Mouse (Mus musculus): ENCODE results near the gene Cacul1. TPM values are rescaled to one million over a fixed set of nuclear protein-coding genes. Genes with fewer than 3 reads are reported as not detected.

Cacul1 gene
- 19.6 and 22.5 TPM in 2 replicates for polyA plus RNA-seq (2014; fragmentation: Nextera tagmentation; extraction: Ambion mirVana)

DNA sequence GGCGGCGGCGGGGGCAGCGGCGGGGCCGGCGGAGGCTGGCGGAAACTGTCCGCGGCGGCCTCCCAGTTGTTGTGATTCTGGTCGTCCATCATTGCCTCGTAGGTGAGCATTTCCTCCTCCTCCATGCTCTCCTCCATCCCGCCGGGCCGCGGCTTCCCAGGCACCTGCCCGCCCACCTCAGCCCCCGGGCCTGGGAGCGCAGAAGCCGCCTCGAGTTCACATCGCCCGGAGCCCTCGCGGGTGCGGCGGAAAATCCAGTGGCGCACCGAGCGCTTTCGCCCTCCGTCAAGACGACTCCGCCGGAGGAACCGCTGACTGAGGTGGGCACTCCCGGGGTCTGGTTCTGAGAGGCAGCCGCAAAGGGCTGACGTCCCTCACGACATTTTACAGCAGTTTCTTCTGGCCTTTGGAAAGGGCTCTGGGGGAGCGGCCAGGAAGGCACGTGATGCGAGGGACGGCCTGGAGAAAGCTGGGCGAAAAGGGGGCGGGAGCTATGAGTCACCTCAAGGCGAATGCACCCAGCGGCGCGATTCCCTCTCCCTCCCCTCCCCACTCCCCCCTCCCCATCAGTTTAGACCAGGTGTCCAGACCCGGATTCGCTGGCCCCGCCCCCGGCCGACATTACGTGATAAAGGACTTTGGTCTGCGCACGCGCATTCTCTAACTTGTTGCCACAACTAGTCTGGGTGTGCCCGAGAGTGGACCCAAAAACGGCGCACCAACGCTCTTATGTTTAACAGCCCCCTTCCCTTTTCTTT, at the start of gene Cacul1:
TSS of gene Cacul1 (minus strand) at position 444 of the 758 bp plus-strand sequence.
- WGBS: under 1% methylated on average over 61 of the region's 64 CpGs
- Histone ChIP-seq H3K27me3 (ENCODE audit: control insufficient read depth, insufficient read depth, low read length) (no peaks in the 10 kb centered on the region), H3K9me3 (ENCODE audit: control insufficient read depth, low read length) (no peaks in the 10 kb centered on the region), H3K4me1 (ENCODE audit: control insufficient read depth in 2 of 2, insufficient read depth in 2 of 2, low read length in 2 of 2) (peaks cover 2 to 14% of the 10 kb centered on the region in 2 experiments), H3K4me3 (ENCODE audit: control insufficient read depth in 1 of 2, insufficient read depth in 1 of 2, low read depth in 1 of 2, low read length in 2 of 2) (peak within 1 kb of the TSS; percentile 90 to 98), H3K36me3 (ENCODE audit: control insufficient read depth, insufficient read depth, low read length) (no peaks in the 10 kb centered on the region), H3K27ac (replicated peaks in 1 of 2; ENCODE audit: control insufficient read depth in 1 of 2, insufficient read depth in 1 of 2, low read depth in 2 of 2, low read length in 2 of 2) (peak within 1 kb of the TSS; percentile 89 to 90), H3K9ac (ENCODE audit: low read length) (peak within 1 kb of the TSS; percentile 96), H3K4me2 (ENCODE audit: low read length) (peak within 1 kb of the TSS; percentile 76)
- peak; percentile 98 for ATAC-seq (ENCODE audit: insufficient number of reproducible peaks, insufficient read depth, low FRiP score, low read depth)

DNA sequence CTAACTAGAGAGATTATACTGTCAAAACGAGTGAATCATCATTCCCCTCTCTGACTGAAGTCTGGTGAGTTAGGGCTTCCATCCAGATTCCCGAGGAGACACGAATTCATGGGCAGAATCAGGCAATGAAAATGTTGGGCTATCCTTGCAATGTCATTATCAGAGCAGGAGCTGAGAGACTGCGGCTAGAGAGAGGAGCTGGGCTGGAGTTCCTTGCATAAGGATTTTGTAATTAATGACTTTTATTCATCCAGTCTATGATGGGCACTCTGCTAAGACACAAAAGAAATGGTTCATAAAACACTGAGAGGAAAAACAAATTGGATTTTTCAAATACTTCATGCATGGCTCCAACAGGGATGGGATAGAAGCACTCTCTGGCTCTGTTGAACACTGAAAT, 38.6 kb upstream of the Cacul1 start:
- no peak overlapping the region for H3K4me3 ChIP-seq (ENCODE audit: control insufficient read depth in 1 of 2, insufficient read depth in 1 of 2, low read depth in 1 of 2, low read length in 2 of 2)
- H3K4me1 ChIP-seq (ENCODE audit: control insufficient read depth in 2 of 2, insufficient read depth in 2 of 2, low read length in 2 of 2): no peaks in the 10 kb centered on the region
- H3K4me2 ChIP-seq (ENCODE audit: low read length): no peak overlapping the region
- ATAC-seq (ENCODE audit: insufficient number of reproducible peaks, insufficient read depth, low FRiP score, low read depth): no peak
- H3K36me3 ChIP-seq (ENCODE audit: control insufficient read depth, insufficient read depth, low read length): no peaks in the 10 kb centered on the region
- no peak overlapping the region for H3K27ac ChIP-seq (replicated peaks in 1 of 2; ENCODE audit: control insufficient read depth in 1 of 2, insufficient read depth in 1 of 2, low read depth in 2 of 2, low read length in 2 of 2)
- no peaks in the 10 kb centered on the region for H3K9me3 ChIP-seq (ENCODE audit: control insufficient read depth, low read length)
- H3K9ac ChIP-seq (ENCODE audit: low read length): no peak overlapping the region
- no peaks in the 10 kb centered on the region for H3K27me3 ChIP-seq (ENCODE audit: control insufficient read depth, insufficient read depth, low read length)
- WGBS: 43% methylated on average over 4 of the region's 4 CpGs

DNA sequence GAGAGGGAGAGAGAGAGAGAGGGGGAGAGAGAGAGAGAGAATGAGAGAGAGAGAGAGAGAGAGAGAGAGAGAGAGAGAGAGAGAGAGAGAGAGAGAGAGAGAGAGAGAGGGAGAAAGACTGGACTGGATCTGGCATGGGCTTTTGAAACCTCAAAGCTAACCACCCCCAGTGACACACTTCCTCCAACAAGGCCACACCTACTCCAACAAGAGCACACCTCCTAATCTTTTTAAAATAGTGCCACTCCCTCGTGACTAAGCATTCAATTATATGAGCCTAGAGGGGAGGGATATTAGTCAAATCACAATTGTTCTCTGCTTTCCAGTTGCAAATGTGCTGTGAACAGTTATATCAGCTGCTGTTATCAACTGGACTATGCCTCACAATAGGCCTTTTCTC, 36.2 kb upstream of the Cacul1 start:
- no peaks in the 10 kb centered on the region for H3K27me3 ChIP-seq (ENCODE audit: control insufficient read depth, insufficient read depth, low read length)
- H3K4me1 ChIP-seq (ENCODE audit: control insufficient read depth in 2 of 2, insufficient read depth in 2 of 2, low read length in 2 of 2): no peaks in the 10 kb centered on the region
- H3K27ac ChIP-seq (replicated peaks in 1 of 2; ENCODE audit: control insufficient read depth in 1 of 2, insufficient read depth in 1 of 2, low read depth in 2 of 2, low read length in 2 of 2): no peak overlapping the region
- H3K4me2 ChIP-seq (ENCODE audit: low read length): no peak overlapping the region
- no peak overlapping the region for H3K9ac ChIP-seq (ENCODE audit: low read length)
- WGBS: 7% methylated on average over 1 of the region's 1 CpGs
- H3K36me3 ChIP-seq (ENCODE audit: control insufficient read depth, insufficient read depth, low read length): no peaks in the 10 kb centered on the region
- no peak for ATAC-seq (ENCODE audit: insufficient number of reproducible peaks, insufficient read depth, low FRiP score, low read depth)
- no peaks in the 10 kb centered on the region for H3K9me3 ChIP-seq (ENCODE audit: control insufficient read depth, low read length)
- H3K4me3 ChIP-seq (ENCODE audit: control insufficient read depth in 1 of 2, insufficient read depth in 1 of 2, low read depth in 1 of 2, low read length in 2 of 2): no peak overlapping the region

DNA sequence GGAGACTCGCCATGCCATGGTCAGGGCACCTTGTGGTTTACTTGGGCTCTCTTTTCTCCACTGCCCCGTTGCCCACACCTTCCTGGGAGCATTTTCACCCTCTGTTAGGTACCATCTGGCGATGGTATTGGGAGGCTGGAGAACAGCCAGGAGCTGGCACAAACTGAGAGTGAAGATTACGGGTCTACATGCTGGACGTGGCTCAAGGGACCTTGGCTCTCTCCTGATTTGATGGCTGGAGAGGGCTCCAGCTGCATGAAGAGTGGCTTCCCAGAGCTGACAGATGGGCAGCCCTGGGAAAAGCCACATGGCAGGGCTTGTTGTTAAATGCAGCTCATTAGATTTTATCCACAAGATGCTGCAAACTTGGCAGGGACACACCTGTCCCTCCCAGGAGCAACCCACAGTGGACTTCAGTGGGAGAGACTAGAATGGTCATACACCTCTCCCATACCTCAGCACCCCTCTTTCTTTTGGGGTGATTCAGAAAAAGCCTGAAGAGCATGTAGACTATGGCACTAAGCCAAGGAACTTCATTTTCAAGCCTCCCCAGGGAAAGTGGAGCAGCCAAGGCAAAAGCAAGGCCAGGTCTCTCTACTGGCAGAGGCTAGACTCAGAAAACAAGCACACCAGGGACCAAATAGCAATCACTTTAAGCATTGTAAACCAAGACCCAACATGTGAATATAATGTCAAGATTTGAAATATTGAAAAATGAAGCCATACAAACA, 34.8 kb upstream of the Cacul1 start:
- no peak overlapping the region for H3K4me3 ChIP-seq (ENCODE audit: control insufficient read depth in 1 of 2, insufficient read depth in 1 of 2, low read depth in 1 of 2, low read length in 2 of 2)
- H3K9me3 ChIP-seq (ENCODE audit: control insufficient read depth, low read length): no peaks in the 10 kb centered on the region
- no peak overlapping the region for H3K9ac ChIP-seq (ENCODE audit: low read length)
- no peak for ATAC-seq (ENCODE audit: insufficient number of reproducible peaks, insufficient read depth, low FRiP score, low read depth)
- no peak overlapping the region for H3K27ac ChIP-seq (replicated peaks in 1 of 2; ENCODE audit: control insufficient read depth in 1 of 2, insufficient read depth in 1 of 2, low read depth in 2 of 2, low read length in 2 of 2)
- H3K4me2 ChIP-seq (ENCODE audit: low read length): no peak overlapping the region
- H3K36me3 ChIP-seq (ENCODE audit: control insufficient read depth, insufficient read depth, low read length): no peaks in the 10 kb centered on the region
- H3K4me1 ChIP-seq (ENCODE audit: control insufficient read depth in 2 of 2, insufficient read depth in 2 of 2, low read length in 2 of 2): no peaks in the 10 kb centered on the region; a peak in 1 of 4 replicates
- H3K27me3 ChIP-seq (ENCODE audit: control insufficient read depth, insufficient read depth, low read length): no peaks in the 10 kb centered on the region
- WGBS: 69% methylated on average over 5 of the region's 5 CpGs

DNA sequence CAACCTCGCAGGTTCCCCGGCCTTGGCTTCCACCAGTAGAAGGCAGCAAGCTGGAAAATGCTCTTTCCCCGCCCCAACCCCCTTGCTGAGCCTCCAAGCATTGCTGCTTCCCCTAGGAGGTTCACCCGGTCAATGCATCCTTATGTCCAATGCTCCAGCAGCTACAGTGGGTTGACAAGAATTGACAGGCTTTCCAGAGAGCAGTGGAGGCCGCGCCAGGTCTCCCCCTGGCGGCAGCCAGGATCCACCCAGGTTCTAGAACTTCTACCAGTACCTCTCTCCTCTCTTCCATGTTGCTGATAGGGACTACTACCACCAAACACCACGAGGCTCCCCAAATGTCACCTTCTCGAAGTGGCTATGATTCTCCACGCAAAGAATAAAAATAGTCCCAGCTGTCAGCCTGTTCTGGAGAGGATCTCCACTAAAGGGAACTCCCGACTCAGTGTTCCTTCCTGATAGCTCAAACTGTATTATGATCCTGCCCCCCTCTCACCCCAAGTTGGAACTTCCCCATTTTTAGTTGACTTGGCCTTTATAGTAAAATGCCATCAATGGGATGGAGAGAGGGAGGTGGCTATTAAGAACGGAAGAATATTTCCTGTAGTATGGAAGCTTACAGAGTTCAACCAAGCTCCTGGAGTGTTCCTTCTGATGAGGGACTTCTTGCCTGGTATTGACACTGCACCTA, 30.8 kb upstream of the Cacul1 start:
- 44% methylated on average over 12 of the region's 12 CpGs for WGBS
- Histone ChIP-seq H3K36me3 (ENCODE audit: control insufficient read depth, insufficient read depth, low read length) (no peaks in the 10 kb centered on the region), H3K27me3 (ENCODE audit: control insufficient read depth, insufficient read depth, low read length) (no peaks in the 10 kb centered on the region), H3K9me3 (ENCODE audit: control insufficient read depth, low read length) (no peaks in the 10 kb centered on the region), H3K4me2 (ENCODE audit: low read length) (no peak overlapping the region), H3K27ac (replicated peaks in 1 of 2; ENCODE audit: control insufficient read depth in 1 of 2, insufficient read depth in 1 of 2, low read depth in 2 of 2, low read length in 2 of 2) (no peak overlapping the region), H3K9ac (ENCODE audit: low read length) (no peak overlapping the region), H3K4me3 (ENCODE audit: control insufficient read depth in 1 of 2, insufficient read depth in 1 of 2, low read depth in 1 of 2, low read length in 2 of 2) (no peak overlapping the region), H3K4me1 (ENCODE audit: control insufficient read depth in 2 of 2, insufficient read depth in 2 of 2, low read length in 2 of 2) (no peaks in the 10 kb centered on the region; a peak in 1 of 4 replicates)
- ATAC-seq (ENCODE audit: insufficient number of reproducible peaks, insufficient read depth, low FRiP score, low read depth): no peak

DNA sequence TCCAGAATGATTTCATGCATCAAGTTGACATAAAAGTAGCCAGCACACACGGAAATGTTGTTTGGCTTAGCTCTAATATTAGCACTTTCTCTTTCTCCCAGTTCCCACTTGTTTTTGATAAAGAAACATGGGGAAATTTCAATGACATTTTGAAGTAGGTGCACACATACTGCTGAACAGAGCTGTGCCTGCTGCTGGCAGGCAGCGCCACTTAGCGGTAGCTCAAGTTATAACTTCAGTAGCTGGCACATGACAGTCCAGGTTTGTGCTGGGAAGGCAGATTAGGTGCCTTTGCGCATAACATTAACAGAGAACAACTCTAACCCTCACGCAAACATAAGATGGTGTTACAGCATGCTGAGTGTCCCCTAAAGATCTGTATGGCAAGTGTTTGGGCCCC, 27.9 kb upstream of the Cacul1 start:
- 29% methylated on average over 5 of the region's 5 CpGs for WGBS
- no peak for ATAC-seq (ENCODE audit: insufficient number of reproducible peaks, insufficient read depth, low FRiP score, low read depth)

DNA sequence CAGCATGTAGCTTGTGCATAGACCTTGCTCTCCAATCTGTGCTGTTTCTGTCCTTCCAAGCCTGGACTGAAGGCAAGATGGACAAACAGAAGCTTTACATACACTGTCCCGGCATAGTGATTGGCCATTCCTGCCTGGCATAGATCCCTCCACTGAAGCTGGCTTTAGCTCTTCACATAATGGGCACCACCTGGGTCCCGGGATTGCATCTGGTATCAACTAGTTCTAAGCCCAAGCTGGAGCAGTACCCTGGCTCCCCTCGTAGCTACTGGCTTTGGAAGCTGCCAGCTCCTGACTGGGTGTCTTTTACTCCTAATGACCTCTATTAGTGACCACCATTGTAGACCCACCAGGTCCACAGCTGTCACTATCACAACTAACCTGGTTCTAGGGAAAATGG, 22.8 kb upstream of the Cacul1 start:
- Histone ChIP-seq H3K4me1 (ENCODE audit: control insufficient read depth in 2 of 2, insufficient read depth in 2 of 2, low read length in 2 of 2) (no peaks in the 10 kb centered on the region), H3K4me3 (ENCODE audit: control insufficient read depth in 1 of 2, insufficient read depth in 1 of 2, low read depth in 1 of 2, low read length in 2 of 2) (no peak overlapping the region), H3K9me3 (ENCODE audit: control insufficient read depth, low read length) (no peaks in the 10 kb centered on the region), H3K4me2 (ENCODE audit: low read length) (no peak overlapping the region), H3K36me3 (ENCODE audit: control insufficient read depth, insufficient read depth, low read length) (no peaks in the 10 kb centered on the region), H3K27ac (replicated peaks in 1 of 2; ENCODE audit: control insufficient read depth in 1 of 2, insufficient read depth in 1 of 2, low read depth in 2 of 2, low read length in 2 of 2) (no peak overlapping the region), H3K27me3 (ENCODE audit: control insufficient read depth, insufficient read depth, low read length) (no peaks in the 10 kb centered on the region), H3K9ac (ENCODE audit: low read length) (no peak overlapping the region)
- 75% methylated on average over 3 of the region's 3 CpGs for WGBS
- ATAC-seq (ENCODE audit: insufficient number of reproducible peaks, insufficient read depth, low FRiP score, low read depth): no peak

More for the DNA sequence above, 27.9 kb upstream of the Cacul1 start:
- Histone ChIP-seq H3K27ac (replicated peaks in 1 of 2; ENCODE audit: control insufficient read depth in 1 of 2, insufficient read depth in 1 of 2, low read depth in 2 of 2, low read length in 2 of 2) (no peak overlapping the region), H3K4me2 (ENCODE audit: low read length) (no peak overlapping the region), H3K27me3 (ENCODE audit: control insufficient read depth, insufficient read depth, low read length) (no peaks in the 10 kb centered on the region), H3K9me3 (ENCODE audit: control insufficient read depth, low read length) (no peaks in the 10 kb centered on the region), H3K4me1 (ENCODE audit: control insufficient read depth in 2 of 2, insufficient read depth in 2 of 2, low read length in 2 of 2) (no peaks in the 10 kb centered on the region; a peak in 1 of 4 replicates), H3K4me3 (ENCODE audit: control insufficient read depth in 1 of 2, insufficient read depth in 1 of 2, low read depth in 1 of 2, low read length in 2 of 2) (no peak overlapping the region), H3K9ac (ENCODE audit: low read length) (no peak overlapping the region), H3K36me3 (ENCODE audit: control insufficient read depth, insufficient read depth, low read length) (no peaks in the 10 kb centered on the region)

Measured in heart, embryonic 14.5 days (tissue).